ENCODE assay signal across 10 mouse cellular contexts in genomic region chr15:100042048-100042400, GRCm38 (mm10). TPM values are rescaled to one million over a fixed set of nuclear protein-coding genes. Genes with fewer than 3 reads are reported as not detected.
A peak's percentile ranks its signal among the peaks of the same experiment; 100 is the strongest.
DNase-seq lines count a peak whose midpoint lies in the region; ATAC-seq lines count a peak whose summit lies in the region.
"Had no signal": no experiment of that assay in that cellular context is flagged by ENCODE, and none has a peak within 500 bp of the region (broad histone marks: within the 10 kb centered on the region; RNA-seq: fewer than 3 reads in every experiment).

No protein-coding gene starts in this region.

- no peaks in the 10 kb centered on the region for H3K36me3 ChIP-seq in liver, embryonic 11.5 days (ENCODE audit: control insufficient read depth, insufficient read depth, low read length)
- peaks cover 18% of the 10 kb centered on the region for H3K36me3 ChIP-seq in embryonic facial prominence, embryonic 10.5 days (replicated peaks)
- no peaks in the 10 kb centered on the region; the same call in 1 of the 2 replicates for H3K36me3 ChIP-seq in hindbrain, embryonic 14.5 days (replicated peaks; ENCODE audit: control insufficient read depth, insufficient read depth)
- no peaks in the 10 kb centered on the region for H3K36me3 ChIP-seq in midbrain, embryonic 15.5 days (replicated peaks)

- no peak overlapping the region for H3K27ac ChIP-seq in liver, embryonic 11.5 days (ENCODE audit: low read depth, low read length)
- 0 out of 2 replicates have a peak overlapping the region, but pooled peaks have one; percentile 40 for H3K27ac ChIP-seq in embryonic facial prominence, embryonic 10.5 days (replicated peaks)
- no peak overlapping the region for H3K27ac ChIP-seq in hindbrain, embryonic 14.5 days
- H3K27ac ChIP-seq in midbrain, embryonic 15.5 days = no peak overlapping the region

- peaks cover 27% of the 10 kb centered on the region for H3K4me1 ChIP-seq in liver, embryonic 11.5 days (replicated peaks; ENCODE audit: control insufficient read depth, insufficient read depth, low read length)
- H3K4me1 ChIP-seq in embryonic facial prominence, embryonic 10.5 days = peaks cover 42% of the 10 kb centered on the region
- H3K4me1 ChIP-seq in hindbrain, embryonic 14.5 days (replicated peaks; ENCODE audit: control insufficient read depth, insufficient read depth, low read length) = peaks cover 45% of the 10 kb centered on the region
- peaks cover 52% of the 10 kb centered on the region for H3K4me1 ChIP-seq in midbrain, embryonic 15.5 days

- 59% methylated on average over 9 of the region's 9 CpGs for WGBS in liver, embryonic 11.5 days
- WGBS in embryonic facial prominence, embryonic 10.5 days = 80% methylated on average over 9 of the region's 9 CpGs
- WGBS in hindbrain, embryonic 14.5 days = 84% methylated on average over 9 of the region's 9 CpGs
- 79% methylated on average over 9 of the region's 9 CpGs for WGBS in midbrain, embryonic 15.5 days

- no peak for ATAC-seq in liver, embryonic 11.5 days (replicated peaks; ENCODE audit: low FRiP score)
- no peak for ATAC-seq in hindbrain, embryonic 14.5 days (ENCODE audit: low FRiP score)
- ATAC-seq in midbrain, embryonic 15.5 days (replicated peaks) = no peak
- no peak for ATAC-seq in megakaryocyte progenitor cell, adult 5-6 weeks (replicated peaks; ENCODE audit: poor library complexity)

- DNase-seq in liver, embryonic 11.5 days (ENCODE audit: low spot score) = no peak
- no peak for DNase-seq in liver
- DNase-seq in embryonic facial prominence, embryonic 10.5 days (ENCODE audit: low spot score) = no peak
- DNase-seq in hindbrain, embryonic 14.5 days (ENCODE audit: low spot score) = no peak
- DNase-seq in adrenal gland, adult 2 months = no peak
- no peak for DNase-seq in right cerebral cortex, adult 18-20 months
- DNase-seq: kidney, postnatal 4 days; thymus, postnatal 36 days had no signal

- peak overlapping the region; percentile 99 for H3K4me2 ChIP-seq in liver, embryonic 11.5 days
- peak overlapping the region; percentile 68 for H3K4me2 ChIP-seq in hindbrain, embryonic 14.5 days (replicated peaks)
- peak overlapping the region; percentile 71 for H3K4me2 ChIP-seq in midbrain, embryonic 15.5 days

- H3K9me3 ChIP-seq in liver, embryonic 11.5 days (ENCODE audit: control insufficient read depth, low read length) = no peaks in the 10 kb centered on the region
- no peaks in the 10 kb centered on the region for H3K9me3 ChIP-seq in embryonic facial prominence, embryonic 10.5 days
- no peaks in the 10 kb centered on the region for H3K9me3 ChIP-seq in hindbrain, embryonic 14.5 days (ENCODE audit: control insufficient read depth, low read length)
- H3K9me3 ChIP-seq in midbrain, embryonic 15.5 days = no peaks in the 10 kb centered on the region

- H3K9ac ChIP-seq in liver, embryonic 11.5 days (ENCODE audit: low read depth, low read length) = no peak overlapping the region
- H3K9ac ChIP-seq in hindbrain, embryonic 14.5 days = 0 out of 2 replicates have a peak overlapping the region, but pooled peaks have one; percentile 100
- no peak overlapping the region for H3K9ac ChIP-seq in midbrain, embryonic 15.5 days

- no peak overlapping the region for H3K4me3 ChIP-seq in liver, embryonic 11.5 days (ENCODE audit: low read depth, low read length)
- no peak overlapping the region for H3K4me3 ChIP-seq in embryonic facial prominence, embryonic 10.5 days
- H3K4me3 ChIP-seq in hindbrain, embryonic 14.5 days (replicated peaks; ENCODE audit: low read length) = no peak overlapping the region
- H3K4me3 ChIP-seq in midbrain, embryonic 15.5 days = no peak overlapping the region

- H3K27me3 ChIP-seq in liver, embryonic 11.5 days (replicated peaks; ENCODE audit: control insufficient read depth, insufficient read depth, low read length) = 0 out of 2 replicates have a peak, but pooled peaks cover 2% of the 10 kb centered on the region
- peaks cover 8% of the 10 kb centered on the region for H3K27me3 ChIP-seq in embryonic facial prominence, embryonic 10.5 days (replicated peaks; ENCODE audit: low read depth, poor library complexity, severe bottlenecking)
- H3K27me3 ChIP-seq in hindbrain, embryonic 14.5 days (ENCODE audit: control insufficient read depth, insufficient read depth, low read length) = no peaks in the 10 kb centered on the region
- no peaks in the 10 kb centered on the region for H3K27me3 ChIP-seq in midbrain, embryonic 15.5 days (replicated peaks)

RNA-seq across cellular contexts. Expression of gene Dip2b, which starts 3.6 kb away (rescaled TPM):
- polyA plus RNA-seq in liver, embryonic 11.5 days (2014; fragmentation: Nextera tagmentation; extraction: Ambion mirVana) = 10.0 and 10.4 TPM in 2 replicates
- 16.2 and 16.9 TPM in 2 replicates for polyA plus RNA-seq in embryonic facial prominence, embryonic 10.5 days (2016; fragmentation: Nextera tagmentation; extraction: Ambion mirVana)
- 26.0 and 27.8 TPM in 2 replicates for polyA plus RNA-seq in hindbrain, embryonic 14.5 days (2014; fragmentation: Nextera tagmentation; extraction: Ambion mirVana)
- 18.9 and 20.2 TPM in 2 replicates for polyA plus RNA-seq in midbrain, embryonic 15.5 days (2015; fragmentation: Nextera tagmentation; extraction: Ambion mirVana)
- 17.5 and 17.6 TPM in 2 replicates for total RNA-seq in megakaryocyte progenitor cell, adult 5-6 weeks (2015)
- 10.2 TPM in 2 replicates for total RNA-seq in megakaryocyte progenitor cell, adult 5-6 weeks (2017)
- 10 to 100 TPM; 13.8 to 14.6 TPM for total RNA-seq in adrenal gland, adult 2 months (2021)
- polyA plus RNA-seq in adrenal gland, adult 2 months (2012; rRNA removed) = 3.4 and 4.7 TPM in 2 replicates
